Mouse (Mus musculus): ENCODE results near the gene Stat1.
A peak's percentile ranks its signal among the peaks of the same experiment; 100 is the strongest.

Gene Stat1

GRCm38 (mm10) chr1:52118860-52119591 lies at the start of gene Stat1:
Stat1 (plus strand) TSS chr1:52119440.
- DNase-seq = peak; percentile 82

- DNase-seq = no peak
These were observed 39.4 kb upstream of the Stat1 start for GRCm38 (mm10) chr1:52079724-52080367.

- DNase-seq = no peak
These were observed 38.9 kb upstream of the Stat1 start for GRCm38 (mm10) chr1:52080375-52080774.

GRCm38 (mm10) chr1:52086236-52086635 lies 33.0 kb upstream of the Stat1 start:
- DNase-seq = no peak

- DNase-seq = no peak
These were observed 32.1 kb upstream of the Stat1 start for GRCm38 (mm10) chr1:52087128-52087527.

- no peak for DNase-seq
These were observed 30.6 kb upstream of the Stat1 start for GRCm38 (mm10) chr1:52088634-52089033.

GRCm38 (mm10) chr1:52098618-52099232 lies 20.5 kb upstream of the Stat1 start:
- DNase-seq = no peak

- no peak for DNase-seq
These were observed 18.7 kb upstream of the Stat1 start for GRCm38 (mm10) chr1:52100496-52100895.

- DNase-seq = no peak
These were observed 16.4 kb upstream of the Stat1 start for GRCm38 (mm10) chr1:52102795-52103194.

- DNase-seq = no peak
These were observed 12.0 kb upstream of the Stat1 start for GRCm38 (mm10) chr1:52107206-52107605.

- DNase-seq = no peak
These were observed 8.0 kb upstream of the Stat1 start for GRCm38 (mm10) chr1:52111217-52111616.

GRCm38 (mm10) chr1:52112301-52112700 lies 6.9 kb upstream of the Stat1 start:
- DNase-seq = no peak

GRCm38 (mm10) chr1:52113067-52113665 lies 6.1 kb upstream of the Stat1 start:
- no peak for DNase-seq

GRCm38 (mm10) chr1:52113666-52114069 lies 5.6 kb upstream of the Stat1 start:
- peak; percentile 97 for DNase-seq

- DNase-seq = no peak
These were observed 2.8 kb upstream of the Stat1 start for GRCm38 (mm10) chr1:52116441-52116840.

- no peak for DNase-seq
These were observed 1.5 kb upstream of the Stat1 start for GRCm38 (mm10) chr1:52117777-52118176.

- DNase-seq = no peak
These were observed 451 bp downstream of the Stat1 start for GRCm38 (mm10) chr1:52119691-52120090.

- DNase-seq = no peak
These were observed 951 bp downstream of the Stat1 start for GRCm38 (mm10) chr1:52120191-52120590.

- no peak for DNase-seq
These were observed 1.8 kb downstream of the Stat1 start for GRCm38 (mm10) chr1:52121052-52121451.

- no peak for DNase-seq
These were observed 5.6 kb downstream of the Stat1 start for GRCm38 (mm10) chr1:52124818-52125217.

GRCm38 (mm10) chr1:52127350-52127749 lies 8.1 kb downstream of the Stat1 start:
- DNase-seq = no peak

GRCm38 (mm10) chr1:52129794-52130193 lies 10.6 kb downstream of the Stat1 start:
- no peak for DNase-seq

- no peak for DNase-seq
These were observed 12.6 kb downstream of the Stat1 start for GRCm38 (mm10) chr1:52131787-52132377.
